Mouse (Mus musculus) CH12F3 (cell line): ENCODE measurements around the gene Msrb1.

ENCODE experiments used
- in situ Hi-C: fragments of 300-500 bp; cut with MboI; formaldehyde crosslinking; loops from 2 replicates; pipeline ENCODE4 v1.14.3; 2020; ENCODE audit warnings: low sequenced_read_pairs

Msrb1 gene

DNA sequence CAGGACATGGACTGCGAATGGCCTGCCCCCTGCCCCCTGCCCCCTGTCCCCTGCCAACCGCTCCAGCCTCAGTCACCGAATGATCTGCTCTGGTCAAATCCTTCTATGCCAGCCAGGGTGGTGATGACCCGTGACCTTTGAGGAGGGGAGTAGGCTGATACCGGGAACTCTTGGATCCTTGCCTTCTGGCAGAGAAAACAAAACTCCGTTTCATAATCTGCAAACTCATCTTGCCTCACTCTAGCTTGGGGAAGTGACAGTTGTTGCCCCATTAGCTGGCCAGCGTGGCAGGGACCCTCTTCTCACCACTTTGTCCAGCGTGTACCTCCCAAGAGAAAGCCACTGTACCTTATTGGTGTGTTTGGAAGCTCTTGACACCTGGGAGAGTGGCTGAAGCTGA is 5.9 kb downstream of the Msrb1 start:
- in situ Hi-C loops = loop anchor here (10.0 kb wide), 1 partner anchor 142 kb away; the partner anchor contains the start of genes Nubp2 and Spsb3

GRCm38 (mm10) chr17:24743896-24744295 is 7.5 kb downstream of the Msrb1 start:
- in situ Hi-C loops = loop anchor here (10.0 kb wide), 1 partner anchor 141 kb away; the partner anchor contains the start of genes Nubp2 and Spsb3

DNA sequence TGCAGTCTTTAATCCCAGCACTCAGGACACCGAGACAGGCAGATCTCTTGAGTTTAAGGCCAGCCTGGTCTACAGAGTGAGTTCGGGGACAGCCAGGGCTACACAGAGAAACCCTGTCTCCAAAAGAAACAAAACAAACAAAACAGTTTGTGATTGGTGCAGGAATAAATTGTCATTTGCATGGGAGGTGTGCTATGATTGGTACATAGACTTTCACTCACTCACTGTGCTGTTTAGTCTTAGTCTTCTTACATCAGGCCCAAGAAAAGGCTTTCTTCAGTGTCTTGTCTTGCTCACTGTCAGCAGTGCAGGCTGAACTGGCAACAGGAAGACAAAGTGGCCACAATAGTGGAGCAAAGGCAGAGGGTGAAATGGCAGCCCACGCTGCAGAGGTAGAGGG is 7.9 kb downstream of the Msrb1 start:
- in situ Hi-C loops = loop anchor here (10.0 kb wide), 1 partner anchor 140 kb away; the partner anchor contains the start of genes Nubp2 and Spsb3

- in situ Hi-C loops = loop anchor here (10.0 kb wide), 1 partner anchor 139 kb away; the partner anchor contains the start of genes Nubp2 and Spsb3
Observed at GRCm38 (mm10) chr17:24745526-24746497, 9.4 kb downstream of the Msrb1 start.

GRCm38 (mm10) chr17:24746986-24747385 is 10.5 kb downstream of the Msrb1 start:
- in situ Hi-C loops = loop anchor here (10.0 kb wide), 1 partner anchor 138 kb away; the partner anchor contains the start of genes Nubp2 and Spsb3

DNA sequence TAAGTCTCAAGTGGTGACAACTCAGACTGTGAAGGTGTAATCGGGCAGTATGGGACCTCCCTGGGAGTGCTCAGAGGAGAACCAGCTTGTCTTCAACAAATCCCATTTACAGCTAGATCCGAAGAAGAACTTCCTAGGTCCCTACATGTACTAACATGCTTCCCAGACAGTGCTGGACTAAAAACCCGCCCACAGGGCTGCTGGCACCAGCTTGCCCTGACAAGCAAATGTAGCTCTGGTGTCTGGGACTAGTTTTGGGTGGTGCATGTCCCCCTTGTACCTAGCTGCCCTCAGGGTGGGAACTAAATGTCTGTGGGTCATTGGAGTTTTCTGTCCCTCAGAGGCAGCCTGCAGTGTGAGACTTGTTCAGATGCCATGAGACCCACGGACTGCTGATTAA is 15.1 kb downstream of the Msrb1 start:
- in situ Hi-C loops = no loop called here

- in situ Hi-C loops = no loop called here
Observed at GRCm38 (mm10) chr17:24752415-24753394, 16.3 kb downstream of the Msrb1 start, which contains the start of gene Hs3st6. Hs3st6 (plus strand) TSS chr17:24752988.

- in situ Hi-C loops = no loop called here
Observed at GRCm38 (mm10) chr17:24757394-24757793, 21.0 kb downstream of the Msrb1 start.

GRCm38 (mm10) chr17:24761121-24761520 is 24.7 kb downstream of the Msrb1 start:
- in situ Hi-C loops = no loop called here

DNA sequence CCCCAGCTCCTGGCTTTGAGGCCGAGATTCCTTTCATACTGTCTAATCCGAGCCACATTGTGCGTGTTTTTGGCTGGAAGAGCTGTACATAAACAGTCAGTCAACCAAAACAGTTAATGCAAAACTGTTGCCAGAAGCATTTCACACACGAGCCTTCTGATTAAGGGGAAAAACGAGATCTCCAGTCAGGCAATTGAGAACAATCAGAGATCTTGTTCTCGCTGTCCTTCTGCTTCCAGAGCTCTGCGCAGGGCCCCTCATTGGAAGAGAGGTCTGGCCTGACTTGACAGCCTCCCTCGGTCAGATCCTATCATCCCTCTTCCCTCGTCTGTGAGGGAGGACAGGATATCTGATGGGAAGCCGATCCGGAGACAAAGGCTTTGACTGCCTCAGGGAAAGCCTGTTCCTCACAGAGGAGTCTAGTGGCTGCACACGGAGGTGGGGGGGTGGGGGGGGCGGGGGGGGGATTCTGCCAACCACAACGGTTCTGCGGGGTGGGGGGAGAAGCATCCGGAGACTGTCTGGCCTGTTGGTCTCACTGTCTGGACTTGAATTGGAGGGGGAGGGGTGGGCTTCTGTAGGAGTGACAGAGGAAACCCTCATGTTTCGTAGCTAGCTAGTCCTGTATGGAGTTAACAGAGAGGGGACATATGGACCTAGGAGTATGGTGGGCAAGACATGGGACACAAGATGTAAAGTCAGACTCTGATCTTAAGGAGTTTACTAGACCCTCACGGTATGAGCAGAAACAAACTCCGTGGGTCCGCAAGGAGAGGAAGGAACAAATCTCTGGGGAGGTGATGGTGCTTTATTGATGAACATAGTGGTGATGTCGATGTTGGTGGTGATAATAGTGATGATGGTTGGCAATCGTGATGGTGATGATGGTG is 28.8 kb downstream of the Msrb1 start:
- in situ Hi-C loops = no loop called here

DNA sequence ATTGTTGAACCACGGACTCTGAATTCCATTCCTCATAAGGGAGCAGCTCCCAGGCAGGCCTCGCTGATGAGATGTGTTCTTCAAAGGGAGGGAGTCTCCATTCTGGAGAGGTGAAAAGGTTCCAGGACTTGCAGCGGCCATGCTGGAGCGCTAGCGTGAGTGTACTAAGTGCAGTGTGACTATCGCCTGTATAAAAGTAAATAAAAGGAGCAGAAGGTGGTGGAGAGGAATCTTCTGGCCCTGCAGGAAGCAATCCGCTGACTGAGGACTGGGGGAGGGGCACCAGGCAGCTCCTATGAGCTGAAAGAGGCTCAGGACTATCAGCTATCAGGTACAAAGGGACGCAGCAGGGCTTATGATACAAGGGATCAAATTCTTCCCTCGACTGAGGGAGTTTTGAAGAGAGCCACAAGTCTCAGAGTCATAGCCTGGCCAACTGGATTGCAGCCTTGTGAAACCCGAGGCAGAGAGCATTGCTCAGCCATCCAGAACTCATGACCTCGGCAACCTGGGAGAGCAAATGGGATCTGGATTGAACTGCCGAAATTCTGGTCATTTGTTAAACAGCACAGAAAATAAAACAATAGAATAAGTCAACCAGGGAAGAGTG is 29.9 kb downstream of the Msrb1 start:
- in situ Hi-C loops = no loop called here

DNA sequence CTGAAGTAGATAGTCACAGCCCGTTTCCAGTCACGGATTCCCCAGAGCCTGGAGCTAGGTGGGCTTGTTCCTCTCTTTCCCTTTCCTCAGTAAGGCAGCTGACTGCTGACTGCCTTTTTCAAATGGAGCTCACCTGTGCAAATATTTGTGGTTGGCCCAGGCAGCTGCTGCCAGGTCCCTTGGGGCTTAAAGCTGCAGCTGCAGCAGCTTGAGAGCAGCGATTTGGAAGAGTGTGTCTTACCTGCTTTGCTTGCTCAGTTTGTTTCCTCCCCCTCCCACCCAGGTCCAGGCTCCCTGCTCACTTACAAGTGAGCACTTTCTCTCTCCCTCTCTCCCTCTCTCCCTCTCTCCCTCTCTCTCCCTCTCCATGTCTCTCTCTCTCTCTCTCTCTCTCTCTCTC is 32.7 kb downstream of the Msrb1 start:
- in situ Hi-C loops = no loop called here

DNA sequence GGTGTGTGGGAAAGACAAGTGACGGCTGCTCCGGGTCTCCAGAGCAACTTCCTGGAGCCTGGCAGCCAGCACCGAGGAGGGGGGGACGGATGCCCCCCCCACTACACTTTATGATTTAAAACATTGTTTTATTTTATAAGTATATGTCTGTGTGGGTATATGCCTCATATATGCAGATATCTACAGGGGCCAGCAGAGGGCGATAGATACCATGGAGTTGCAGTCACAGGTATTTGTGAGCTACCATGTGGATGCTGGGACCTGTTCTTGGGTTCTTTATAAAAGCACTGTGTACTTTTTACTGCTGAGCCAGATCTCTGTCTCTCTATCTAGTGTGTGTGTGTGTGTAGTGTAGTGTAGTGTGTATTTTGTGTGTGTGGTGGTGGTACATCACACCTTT is 36.8 kb downstream of the Msrb1 start:
- in situ Hi-C loops = no loop called here

DNA sequence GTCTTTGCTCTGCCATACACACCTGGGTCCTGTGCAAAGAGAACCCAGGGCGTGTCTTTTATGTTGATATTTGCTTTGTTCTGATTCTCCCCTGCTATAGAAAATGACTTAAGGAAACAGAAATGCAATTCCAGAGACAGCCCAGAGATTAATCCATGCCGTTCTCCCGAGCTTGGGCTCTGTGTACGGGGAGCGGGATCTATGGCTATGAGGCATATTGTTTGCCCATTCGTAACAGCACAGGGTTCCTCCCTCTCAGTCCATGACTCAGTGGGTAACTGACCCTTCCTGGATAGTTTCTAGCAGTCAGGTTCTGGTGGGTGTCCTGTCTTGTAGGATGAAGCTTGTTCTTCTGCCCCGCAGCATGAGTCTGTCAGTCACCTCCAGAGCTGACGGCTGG is 38.7 kb downstream of the Msrb1 start:
- in situ Hi-C loops = no loop called here

GRCm38 (mm10) chr17:24777073-24777472 is 40.6 kb downstream of the Msrb1 start:
- in situ Hi-C loops = no loop called here

DNA sequence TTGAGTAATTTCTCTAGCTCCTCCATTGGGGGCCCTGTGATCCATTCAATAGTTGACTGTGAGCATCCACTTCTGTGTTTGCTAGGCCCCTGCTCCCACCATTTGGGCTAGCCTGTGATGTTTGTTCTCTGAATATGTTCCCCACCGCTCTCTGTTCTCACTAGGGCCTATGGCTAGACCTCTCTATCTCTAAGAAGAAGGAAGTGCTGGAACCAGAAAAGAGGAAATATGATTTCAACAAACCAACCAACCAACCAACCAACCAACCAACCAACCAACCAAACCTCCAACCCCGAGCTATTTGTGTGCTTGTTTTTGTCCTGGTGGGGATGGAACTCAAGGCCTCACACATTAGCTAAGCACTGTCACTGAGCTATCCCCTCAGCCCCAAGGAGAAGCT is 44.4 kb downstream of the Msrb1 start:
- in situ Hi-C loops = no loop called here

DNA sequence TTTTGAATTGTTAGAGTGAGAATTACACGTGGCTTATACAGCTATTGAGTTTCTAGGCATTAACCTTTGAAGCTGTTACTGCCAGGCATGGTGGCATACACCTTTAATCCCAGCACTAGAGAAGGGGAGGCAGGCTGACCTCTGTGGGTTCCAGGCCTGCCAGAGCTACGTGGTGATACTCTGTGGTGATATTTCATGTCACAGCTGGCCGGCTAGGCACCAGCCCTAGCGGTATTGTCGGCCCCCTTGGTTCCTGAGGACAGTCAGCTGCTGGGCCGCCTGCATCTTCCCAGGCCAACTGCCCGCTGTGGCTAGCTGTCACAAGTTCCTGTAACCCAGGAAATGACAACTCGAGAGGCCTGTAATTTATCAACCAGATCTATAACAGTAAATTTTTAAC is 55.7 kb downstream of the Msrb1 start:
- in situ Hi-C loops = no loop called here
